Mouse (Mus musculus) layer of hippocampus, postnatal 10 days (tissue): ENCODE results near the gene Phf19. TPM values are rescaled to one million over a fixed set of nuclear protein-coding genes. Genes with fewer than 3 reads are reported as not detected.

Experiments
- DNase-seq, 2 experiments: peaks; one replicate each; pipeline ENCODE4 v3.0.0; 2021; ENCODE audit warnings: low spot score in 2 of 2
- total RNA-seq, 2 experiments: library from RNA; stranded (reverse); gene quantifications; 2 replicates each; pipeline ENCODE4 v1.2.3; 2021

Gene Phf19
- total RNA-seq, 2 experiments from 2014 or later, result 1.9 to 3.4 TPM

DNA sequence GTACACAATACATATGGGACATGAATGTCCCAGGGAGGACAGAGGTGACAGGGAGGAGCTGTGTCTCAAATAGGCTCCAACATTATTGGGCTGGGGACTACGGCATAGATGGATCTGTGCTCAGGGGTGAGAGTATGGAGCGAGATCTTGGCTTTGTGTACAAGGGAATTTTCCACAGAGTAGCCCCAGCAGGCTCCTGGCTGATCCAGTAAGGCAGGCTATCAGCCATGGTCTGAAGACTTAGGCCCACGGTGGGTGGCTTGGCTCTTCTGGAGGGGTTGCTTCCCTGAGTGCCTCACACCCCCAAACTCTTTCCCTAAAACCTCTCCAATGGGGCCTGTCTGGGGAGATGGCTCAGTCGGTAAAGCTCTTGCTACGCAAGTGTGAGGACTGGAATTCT, 26.4 kb upstream of the Phf19 start:
- no peak for DNase-seq

DNA sequence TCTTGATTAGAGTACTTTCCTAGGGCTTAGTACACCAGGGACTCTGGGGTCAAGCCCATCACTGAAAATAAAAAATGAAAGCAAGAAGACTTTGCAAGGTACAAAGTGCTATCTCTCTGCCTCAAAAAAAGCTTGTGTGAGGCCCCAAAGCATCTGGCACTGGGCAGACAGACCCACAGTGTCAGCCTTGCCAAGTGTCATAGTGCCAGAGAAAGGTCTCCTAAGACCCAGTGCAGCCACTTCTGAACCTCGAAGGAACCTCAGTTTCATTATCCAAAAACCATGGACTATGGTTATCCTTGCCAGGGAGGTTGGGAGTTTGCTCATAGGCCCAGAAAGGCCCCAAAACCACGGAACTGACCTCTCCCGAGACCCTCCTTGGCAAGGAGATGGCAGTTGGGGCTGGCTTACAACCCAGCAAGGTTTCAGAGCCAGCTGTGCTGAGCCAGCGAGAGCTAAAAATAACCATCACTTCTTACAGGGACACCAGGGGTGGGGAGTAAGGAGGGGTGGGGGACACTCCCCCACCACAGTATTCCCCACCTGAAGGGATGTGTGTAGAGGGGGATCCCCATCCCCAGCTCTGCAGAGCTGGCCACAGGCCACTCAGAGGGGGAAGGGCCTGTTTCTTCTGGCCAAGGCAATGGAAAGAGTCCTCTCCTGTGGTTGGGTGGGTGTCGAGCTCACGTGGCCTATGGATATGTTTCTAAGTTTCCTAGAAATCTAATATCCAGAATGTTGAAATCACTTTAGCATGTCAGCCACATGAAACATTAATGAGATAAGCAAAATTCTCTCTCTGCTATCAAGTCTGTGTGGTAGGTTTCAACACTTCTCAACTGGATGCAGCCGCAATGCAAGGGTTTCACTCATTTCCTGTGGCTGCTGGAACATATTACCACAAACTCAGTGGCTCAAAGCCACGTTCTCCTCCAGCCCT, 24.7 kb upstream of the Phf19 start:
- DNase-seq, result peak in 1 of 2 experiments; percentile 32

DNA sequence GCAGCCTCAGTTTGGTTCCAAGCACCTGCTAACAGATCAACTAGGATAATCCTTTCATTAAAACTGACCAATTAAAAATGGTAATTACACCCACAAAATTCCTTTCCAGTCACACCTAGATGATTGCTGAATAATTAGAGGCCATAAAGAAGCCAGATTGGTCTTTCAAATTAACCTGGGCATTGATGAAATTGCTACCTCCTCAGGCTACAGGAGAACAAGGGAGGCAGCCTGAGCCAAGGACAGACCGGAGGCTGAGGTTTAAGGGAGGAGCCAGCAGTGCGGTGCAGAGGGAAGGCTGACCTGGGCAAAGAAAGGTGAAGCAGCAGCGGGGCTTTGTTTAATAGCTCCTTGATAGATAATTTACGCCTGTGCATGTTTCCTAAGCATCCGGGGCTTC, 23.6 kb upstream of the Phf19 start:
- no peak for DNase-seq

DNA sequence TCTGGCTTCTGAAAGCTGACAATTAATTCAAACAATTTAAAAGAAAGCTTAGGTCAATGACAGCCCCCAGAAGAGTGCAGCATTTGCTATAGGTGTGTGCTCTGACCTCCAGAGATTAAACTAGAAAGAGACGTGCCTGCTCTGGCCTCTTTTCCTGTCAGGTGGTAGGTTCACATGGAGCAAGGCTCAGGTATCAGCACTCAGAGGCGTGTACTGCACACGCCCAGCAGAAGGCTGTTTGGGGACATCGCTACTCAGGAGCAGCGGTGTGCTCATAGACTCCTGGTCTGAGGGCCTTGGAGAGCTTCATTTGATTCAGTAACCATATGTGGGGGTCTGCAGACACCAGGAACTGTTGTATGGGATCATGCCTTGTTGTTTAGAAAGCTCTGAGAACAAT, 13.5 kb upstream of the Phf19 start:
- no peak for DNase-seq

DNA sequence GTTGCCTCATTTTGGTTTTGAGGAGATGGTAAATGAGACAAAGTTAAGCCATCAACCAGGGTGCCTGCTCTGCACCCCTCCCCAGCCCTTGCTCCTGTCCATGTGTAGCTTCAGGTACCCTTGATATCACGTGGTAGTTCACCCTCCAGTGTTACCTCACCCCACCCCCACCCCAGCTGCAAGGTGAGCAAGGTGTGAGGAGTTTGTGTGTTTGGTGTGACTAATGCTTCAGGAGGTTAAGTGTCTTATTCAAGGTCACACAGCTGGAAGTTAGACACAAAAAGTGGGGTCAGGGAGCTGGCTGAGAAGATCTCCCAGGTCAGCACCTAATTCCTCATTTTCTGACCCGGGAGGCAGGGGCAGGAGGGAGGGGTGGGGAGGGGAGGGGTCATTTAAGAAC, 8.9 kb upstream of the Phf19 start:
- DNase-seq, result no peak

DNA sequence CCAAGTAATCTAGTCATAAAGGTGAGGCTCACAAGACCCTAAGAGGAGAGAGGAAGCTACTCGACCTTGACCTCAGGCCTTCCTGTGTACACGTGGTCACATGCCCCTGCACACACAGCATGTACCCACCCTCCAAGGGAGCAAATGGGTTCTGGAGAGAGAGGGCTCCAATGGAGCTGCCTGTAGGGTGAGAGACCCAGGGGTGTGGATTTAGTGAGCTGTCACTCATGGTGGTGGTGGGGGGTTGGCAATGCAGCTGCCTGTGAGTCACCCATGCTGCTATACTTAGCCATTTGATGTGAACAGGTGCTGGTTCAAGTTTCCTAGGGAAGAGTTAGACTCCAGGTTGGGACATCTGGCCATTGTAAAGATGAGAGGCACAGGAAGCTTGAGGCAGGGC, 6.3 kb upstream of the Phf19 start:
- DNase-seq, result no peak

DNA sequence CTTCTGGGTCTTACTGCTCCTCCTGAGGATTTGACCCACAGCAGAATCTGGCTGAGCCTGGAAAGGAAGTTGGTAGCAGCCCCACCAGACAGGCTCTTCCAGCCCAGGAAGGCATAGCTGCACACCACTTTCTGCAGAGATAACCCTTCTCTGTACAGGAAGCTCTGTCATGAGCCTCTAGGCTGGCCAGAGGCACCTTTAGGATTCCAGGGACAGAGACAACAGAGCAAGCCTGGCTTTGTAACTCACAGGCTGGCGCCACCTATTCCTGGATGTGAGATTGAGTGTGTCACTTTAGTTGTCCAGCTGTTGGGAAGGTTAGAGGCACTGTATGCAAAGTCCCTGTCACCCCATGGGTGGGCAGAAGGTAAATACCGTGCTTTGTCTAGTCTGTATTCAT, 1.3 kb upstream of the Phf19 start:
- no peak for DNase-seq

DNA sequence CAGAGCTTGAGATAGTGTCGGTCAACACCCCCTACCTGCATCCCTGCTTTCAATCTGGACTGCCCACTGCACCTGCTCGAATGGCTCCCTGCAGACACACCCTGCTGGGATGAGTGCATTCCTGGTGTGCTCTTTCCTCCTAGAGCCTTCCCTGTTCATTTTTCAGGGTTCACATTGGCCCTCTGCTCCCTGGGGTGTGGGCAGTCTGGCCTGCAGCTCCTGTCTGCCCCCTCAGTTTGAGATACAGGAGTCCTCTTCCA, 927 bp upstream of the Phf19 start:
- no peak for DNase-seq

DNA sequence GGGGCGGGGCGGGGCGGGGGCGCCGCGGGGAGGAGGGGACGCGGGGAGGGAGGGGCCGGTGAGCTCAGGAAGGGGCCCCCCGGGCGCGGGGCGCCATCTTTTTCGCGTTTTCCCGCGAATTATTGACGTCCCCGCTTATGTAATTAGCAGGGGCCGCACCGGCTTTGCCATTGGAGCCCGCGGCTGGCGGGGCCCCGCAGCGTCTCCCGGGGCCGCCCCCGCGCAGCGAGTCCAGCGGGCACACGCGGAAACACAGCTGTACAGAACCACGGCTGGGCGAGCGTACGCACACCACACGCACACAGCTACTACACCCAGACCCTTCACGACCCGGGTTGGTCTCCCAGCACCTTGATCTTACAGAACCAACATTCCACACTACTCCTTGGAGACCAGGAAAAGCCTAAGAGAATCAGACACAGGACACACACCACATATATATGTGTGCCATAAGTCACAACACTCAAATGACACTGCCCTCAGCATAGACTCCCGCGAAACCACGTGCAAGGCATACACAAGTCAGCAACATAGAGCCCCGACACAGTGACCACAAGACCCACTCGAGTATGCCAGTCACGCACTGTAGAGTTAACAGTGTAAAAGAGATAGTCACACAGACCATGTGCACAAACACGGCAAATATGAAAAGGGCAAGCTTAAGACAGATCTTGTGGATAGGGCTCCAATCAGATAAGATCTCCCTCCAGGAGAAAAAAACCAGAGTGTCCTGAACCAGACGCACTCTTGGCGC, 420 bp upstream of the Phf19 start:
- DNase-seq, result peak in 1 of 2 experiments; percentile 55

DNA sequence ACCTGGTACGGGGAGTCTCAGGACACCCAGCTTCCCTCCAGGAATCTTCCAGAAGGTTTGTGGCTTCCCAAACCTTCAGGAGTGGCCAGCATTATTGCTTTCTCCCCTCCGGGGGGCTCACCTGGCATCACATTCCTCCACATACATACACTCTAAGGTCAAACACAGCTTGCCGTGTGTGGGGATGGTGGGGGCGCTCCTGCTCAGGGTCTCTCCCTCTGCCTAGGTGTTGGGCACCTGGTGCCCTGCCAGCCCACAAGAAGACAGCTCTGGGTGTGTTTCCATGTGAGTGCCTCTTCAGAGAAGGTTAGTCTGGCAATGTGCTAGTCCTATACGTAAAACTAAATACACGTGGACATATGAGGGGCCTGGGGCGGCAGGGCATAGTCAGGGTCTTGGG, 1.2 kb downstream of the Phf19 start:
- DNase-seq, result no peak

DNA sequence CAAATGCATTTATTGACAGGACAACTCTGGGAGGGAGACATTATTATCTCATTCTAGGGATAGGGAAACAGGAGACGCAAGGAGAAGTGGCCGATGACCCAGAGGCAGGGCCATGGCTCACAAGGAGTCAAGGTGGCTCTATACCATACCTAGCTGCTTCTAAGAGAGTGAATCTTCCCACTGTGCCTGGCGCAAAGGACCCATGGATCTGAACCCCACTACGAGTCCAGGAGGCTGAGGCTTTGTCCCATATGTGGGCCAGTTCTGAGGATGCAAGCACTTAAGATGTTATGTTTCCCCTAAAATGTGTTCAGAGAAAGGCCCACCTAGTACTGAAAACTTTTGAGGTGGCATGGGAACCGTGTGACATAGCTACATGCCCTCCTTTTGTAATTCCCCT, 2.0 kb downstream of the Phf19 start:
- DNase-seq, result no peak

DNA sequence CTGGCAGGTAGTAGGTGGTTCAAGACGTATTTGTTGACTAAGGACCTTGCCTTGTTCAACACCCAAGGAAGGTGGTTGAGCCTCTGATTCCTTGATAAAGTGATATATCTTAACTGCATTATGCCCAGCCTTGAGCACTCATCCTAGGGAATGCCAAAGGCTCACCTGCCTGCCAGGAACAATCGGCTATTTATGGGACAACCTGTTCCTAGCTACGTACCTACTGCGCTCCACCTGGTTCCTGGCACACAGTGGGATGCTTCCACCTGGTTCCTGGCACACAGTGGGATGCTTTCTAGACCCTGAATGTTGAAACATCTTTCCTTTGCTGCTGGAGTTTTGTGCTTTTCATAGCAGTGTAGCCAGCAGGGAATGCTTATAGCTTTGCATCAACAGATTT, 4.1 kb downstream of the Phf19 start:
- DNase-seq, result no peak

DNA sequence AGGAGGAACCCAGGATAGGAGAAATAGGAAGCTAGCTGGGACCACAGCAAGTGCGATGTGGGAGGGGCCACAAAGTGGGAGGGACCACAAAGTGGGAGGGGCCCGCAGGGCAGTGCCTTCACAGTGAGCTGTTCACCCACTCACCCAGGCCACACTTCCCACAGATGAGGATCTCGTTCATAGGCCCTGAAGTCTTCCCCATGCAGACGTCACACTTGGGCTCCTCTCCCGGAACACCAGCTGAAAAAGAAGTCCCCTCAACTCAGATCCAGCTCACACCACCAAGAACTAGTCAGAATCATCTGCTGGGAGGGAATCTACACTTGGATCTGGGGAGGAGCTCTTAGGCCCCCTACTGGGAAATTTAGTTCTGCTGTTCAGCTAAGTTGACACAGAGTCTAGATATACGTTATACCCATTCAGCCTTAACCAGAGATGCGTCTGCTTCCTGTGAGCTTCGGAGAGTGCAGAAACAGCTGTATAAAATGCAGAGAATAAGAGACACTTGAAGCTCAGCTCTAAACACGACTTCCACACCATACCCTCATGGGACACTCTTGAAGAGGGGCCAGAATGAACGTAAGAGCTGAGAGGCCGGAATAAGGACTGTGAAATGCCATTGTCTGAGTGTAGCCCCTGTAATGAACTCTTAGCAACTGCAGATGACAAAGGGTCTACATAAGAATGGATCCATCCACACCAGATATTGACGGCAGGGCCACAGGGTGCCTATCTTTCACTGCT, 6.8 kb downstream of the Phf19 start:
- peak in 1 of 2 experiments; percentile 28 for DNase-seq

DNA sequence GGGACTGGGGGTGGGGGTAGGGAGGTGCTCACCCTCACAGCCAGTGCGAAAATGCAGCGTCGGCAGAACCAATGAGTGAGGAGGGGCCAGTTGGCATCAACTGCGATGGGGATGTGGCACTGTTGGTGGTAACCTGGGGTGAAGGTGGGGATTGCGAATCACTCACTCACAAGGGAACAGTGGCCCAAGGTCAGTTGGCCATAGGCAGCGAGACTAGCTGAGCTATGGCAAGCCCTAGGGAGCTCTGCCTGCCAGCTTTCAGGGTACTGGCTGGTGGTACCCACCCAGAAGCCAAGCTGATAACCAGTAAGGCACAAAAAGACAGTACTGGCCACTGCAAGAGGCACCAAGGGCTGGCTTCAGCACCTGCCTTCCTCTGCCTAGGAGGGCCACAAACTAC, 7.4 kb downstream of the Phf19 start:
- DNase-seq, result peak in 1 of 2 experiments; percentile 15

DNA sequence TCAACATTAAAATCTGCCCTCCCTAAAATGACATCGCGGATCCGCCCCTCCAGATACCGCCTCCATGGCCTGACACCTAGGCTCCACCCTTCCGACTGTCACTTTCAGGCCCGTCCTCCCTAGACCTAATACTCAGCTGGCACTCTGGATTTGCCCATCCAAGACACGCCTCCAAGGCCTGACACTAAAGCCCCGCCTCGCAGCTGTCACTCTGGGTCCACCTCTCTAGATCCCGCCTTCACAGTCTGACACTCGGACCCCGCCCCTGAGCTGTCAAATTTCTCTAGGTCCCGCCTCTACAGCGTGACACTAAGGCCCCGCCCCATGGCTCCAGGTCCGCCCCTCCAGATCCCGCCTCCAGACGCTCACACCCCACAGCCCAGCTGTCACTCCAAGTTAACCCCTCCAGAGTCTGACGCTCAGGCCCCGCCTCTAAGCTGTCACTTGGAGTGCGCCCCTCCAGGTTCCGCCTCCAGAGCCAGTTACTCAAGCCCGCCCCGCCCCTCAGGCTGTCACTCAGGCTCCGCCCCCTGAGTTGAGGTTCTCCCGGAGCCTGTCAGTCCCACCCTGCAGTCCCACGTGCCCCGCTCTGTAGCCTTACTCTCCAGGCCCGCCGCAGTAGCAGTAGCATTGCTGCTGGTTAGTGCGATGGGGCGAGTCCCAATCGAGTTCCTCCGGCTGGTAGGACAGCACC, 8.8 kb downstream of the Phf19 start:
- peak; percentile 98 for DNase-seq

DNA sequence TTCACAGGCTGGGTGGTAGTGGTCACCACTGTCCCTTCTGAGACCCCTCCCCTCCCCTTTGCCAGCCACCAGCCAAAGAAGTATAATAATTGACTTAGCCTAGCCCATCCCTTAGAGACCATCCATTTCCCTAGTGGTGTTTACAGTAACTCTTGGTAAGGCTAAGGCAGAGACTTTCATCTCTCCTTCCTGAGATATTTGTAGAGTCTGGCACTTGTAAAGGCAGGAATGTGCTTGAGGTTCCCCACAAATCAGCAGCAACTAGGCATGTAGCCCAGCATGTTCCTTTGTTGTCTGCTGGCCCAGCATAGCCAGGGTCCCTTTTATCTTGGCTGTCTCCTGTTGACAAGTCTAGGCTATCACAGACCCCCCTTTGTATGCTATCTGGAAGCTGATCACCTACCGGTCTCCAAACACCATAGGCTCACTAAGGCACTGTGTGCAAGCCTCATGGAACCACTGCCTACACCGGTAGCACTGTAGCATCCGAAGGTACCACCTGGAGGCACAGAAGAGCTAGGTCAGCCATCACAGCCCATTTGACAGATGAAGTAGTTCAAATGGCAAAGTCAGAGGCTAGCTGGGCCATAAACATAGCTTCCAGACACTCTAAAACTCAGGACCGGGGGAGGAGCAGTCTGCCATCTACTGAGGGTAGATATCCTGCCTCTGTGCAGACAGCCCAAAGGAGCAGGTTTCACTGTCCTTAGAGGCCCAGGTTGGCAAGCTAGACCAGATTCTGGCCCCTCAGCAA, 10.0 kb downstream of the Phf19 start:
- peak in 1 of 2 experiments; percentile 25 for DNase-seq

DNA sequence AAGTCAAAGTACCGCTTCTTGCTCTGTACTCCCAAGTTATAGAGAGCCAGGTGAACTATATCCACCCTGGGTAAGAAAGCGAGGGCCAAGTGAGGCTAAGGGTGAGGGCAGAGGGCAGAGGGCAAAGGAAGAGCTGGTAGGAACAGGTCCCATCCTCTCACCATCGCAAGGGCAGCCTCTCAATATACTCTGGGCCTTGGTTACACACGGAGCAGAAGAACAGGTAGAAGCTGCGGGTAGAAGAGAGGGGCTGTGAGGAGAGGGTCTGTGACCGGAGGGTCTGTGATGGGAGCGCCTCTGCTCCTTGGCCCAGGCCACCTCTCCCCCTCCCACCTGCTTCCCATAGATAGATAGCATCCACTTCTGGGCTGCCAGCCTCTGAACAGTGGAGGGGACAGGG, 10.6 kb downstream of the Phf19 start:
- no peak for DNase-seq

DNA sequence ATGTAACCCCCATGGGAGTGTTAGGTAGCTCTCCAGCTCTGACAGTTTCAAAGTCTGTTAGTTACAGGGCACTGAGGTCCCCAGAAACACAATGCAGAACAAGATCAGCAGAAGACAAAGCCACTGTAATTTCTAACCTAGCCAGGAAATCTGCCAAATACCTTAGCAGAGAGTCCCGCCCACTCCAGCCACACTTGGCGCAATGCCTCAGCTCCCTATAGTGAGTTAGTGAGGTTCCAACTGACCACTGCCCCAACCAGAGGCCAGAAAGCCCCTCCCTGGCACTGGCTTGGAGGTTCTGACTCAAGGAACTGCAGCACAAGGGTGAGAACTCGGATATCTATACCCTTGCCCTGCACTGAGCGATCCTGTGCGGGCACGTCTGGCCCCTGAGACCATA, 11.1 kb downstream of the Phf19 start:
- DNase-seq, result no peak

DNA sequence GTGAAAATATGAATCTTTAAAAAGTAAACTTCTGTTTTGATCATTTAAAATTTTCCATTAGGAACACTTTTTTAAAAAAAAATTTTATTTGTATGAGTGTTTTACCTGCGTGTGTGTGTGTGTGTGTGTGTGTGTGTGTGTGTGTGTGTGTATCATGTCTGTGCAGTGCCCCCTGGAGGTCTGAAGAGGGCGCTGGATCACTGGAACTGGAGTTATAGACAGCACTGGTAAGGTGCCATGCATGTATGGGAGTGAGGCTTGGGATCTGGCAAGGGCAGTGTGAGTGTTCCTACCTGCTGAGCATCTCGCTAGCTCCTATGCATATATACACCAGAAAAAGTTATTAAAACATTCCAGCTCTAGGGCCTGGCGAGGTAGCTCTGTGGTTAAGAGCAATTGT, 12.1 kb downstream of the Phf19 start:
- no peak for DNase-seq

DNA sequence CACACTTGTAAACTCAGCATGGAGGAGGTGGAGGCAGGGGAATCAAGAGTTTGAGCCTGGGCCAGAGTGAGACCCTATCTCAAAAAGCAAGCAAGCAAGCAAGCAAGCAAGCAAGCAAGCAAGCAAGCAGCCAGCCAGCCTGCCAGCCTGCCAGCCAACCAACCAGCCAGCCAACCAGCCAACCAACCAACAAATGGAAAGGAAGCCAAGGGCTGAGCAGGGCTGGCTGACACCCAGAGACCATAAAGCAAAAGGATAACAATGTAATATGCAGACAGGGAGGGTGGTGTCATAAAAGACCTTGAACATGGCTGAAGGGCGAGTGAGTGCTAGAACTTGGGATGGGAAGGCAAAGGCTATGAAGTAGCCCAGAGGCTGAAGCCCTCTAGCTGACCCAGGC, 13.4 kb downstream of the Phf19 start:
- DNase-seq, result peak in 1 of 2 experiments; percentile 37

DNA sequence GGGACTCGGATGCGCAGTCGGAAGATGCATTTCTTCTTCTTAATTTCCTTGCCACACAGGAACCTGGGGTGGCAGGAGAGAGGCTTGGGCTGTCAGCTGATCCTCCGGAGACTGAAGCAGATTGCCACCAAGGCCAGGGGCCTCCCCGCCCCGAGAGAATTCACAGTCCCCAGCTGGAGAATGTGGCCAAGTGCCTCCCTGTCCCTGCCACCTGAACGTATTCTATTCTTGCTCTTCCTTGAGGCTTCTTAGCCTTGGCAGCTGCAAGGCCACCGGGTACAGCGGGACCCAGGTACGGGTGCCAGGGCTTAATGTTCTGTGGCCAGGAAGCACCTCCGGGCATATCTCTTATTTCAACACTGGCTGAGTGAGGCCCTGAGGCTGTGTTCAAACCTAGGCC, 14.1 kb downstream of the Phf19 start:
- DNase-seq, result no peak
